Mouse (Mus musculus): Measurements from ENCODE around the gene Mfap2.

DNA sequence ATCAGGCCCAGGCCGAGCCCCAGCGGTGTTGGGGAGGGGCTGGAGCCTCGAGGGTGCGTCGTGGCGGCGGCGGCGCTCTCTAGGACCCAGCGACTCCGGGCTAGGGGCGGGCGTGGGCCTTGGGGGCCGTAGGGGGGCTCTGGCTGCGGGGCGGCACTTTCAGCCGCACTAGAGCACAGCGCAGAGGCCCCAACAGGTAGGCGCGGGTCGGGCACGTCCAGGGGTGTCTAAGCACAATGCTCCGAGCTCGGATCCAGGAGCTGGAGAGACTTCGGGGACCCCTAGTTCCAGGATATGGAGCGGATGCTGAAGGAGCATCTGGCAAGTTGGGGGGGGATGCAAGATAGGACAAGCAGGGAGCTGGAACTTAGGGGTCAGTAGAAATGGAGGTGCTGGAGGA lies 308 bp downstream of the Mfap2 start:
- TF ChIP-seq CTCF (IDR thresholded peaks at IDR 0.05; ENCODE audit: low read depth, low read length): no peak
- TF ChIP-seq POLR2A (IDR thresholded peaks at IDR 0.05; ENCODE audit: extremely low read depth, insufficient read depth, low read length): no peak

Measured in liver, adult 2 months (tissue).